Mouse (Mus musculus): ENCODE results near the gene Wnt2. TPM values are rescaled to one million over a fixed set of nuclear protein-coding genes. Genes with fewer than 3 reads are reported as not detected.
A peak's percentile ranks its signal among the peaks of the same experiment; 100 is the strongest.

Gene Wnt2
- total RNA-seq, 2 experiments from 2014 or later, result 6.4 to 6.9 TPM

DNA sequence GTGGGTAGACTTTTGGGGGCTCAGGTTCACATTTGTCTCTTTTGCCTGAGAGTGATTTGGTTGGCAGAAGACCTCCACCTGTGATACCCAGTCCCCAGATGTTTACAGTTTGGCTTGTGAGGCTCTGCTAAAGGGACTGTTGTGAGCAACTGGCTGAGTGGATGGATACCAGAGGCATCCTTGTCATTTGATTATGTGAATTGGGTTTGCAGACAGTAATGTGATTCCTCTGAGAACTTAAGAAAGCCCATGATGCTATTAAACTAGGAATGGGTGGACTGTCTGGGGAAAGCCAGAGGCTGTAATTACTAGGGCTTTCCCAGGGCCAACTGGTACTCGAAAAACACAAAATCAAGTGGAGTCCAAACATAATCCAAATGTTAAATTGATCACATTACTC lies 51.0 kb downstream of the Wnt2 start:
- DNase-seq (ENCODE audit: low spot score in 2 of 2), result no peak

DNA sequence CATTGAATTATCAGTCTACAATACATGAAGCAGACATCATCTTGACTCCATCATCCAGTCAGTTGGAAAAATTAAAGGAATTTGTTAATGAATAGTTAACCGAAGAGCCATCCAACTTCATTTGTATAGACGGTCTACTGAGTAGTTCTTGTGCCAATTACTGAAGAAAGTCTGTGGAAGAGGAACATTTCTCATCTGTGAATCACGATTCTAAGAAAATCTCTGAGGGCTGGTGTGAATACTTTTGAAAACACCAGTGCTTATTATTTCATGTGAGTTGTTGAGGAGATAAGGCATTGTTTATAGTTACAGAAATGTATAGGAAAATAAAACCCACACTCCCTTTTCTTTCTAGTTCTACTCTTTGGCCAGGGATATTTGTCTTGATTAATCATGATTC lies 51.5 kb downstream of the Wnt2 start:
- no peak for DNase-seq (ENCODE audit: low spot score in 2 of 2)

DNA sequence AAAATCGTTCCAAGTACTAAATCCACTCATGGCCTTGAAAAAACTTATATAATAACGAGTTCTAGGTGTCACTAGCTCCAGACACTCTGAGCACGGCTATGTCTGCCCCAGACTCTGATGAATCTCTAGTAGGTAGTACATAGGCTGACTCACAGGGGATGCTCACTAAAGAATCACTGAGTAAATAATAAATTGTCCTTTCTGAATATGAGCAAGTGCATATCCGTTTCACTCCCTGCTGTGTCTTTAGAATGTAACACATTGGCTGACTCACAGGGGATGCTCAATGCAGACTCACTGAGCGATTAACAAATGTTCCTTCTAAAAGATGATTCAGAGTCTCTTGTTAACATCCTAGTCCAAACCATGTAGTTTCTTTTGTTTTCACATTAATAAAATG lies 52.1 kb downstream of the Wnt2 start:
- DNase-seq (ENCODE audit: low spot score in 2 of 2), result peak in 1 of 2 experiments; percentile 10

DNA sequence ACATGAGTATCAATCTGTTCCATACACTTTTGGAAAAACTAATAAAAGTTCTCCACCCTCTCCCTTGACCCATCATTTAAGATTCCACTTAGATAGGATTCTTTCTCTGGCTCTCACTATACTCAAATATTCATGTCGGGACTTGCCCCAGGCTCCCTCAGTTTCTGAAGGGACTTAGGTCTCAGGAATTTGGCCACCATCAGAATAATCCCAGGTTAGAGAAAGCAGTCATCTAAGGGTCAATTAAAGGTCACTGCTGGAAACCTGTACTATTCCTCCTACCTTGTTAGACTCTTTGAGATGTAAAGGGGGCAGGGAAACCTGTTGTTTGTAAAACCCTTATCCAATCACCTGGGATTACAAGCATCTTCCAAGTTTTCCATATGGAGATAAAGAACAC lies 53.2 kb downstream of the Wnt2 start:
- DNase-seq (ENCODE audit: low spot score in 2 of 2), result no peak

DNA sequence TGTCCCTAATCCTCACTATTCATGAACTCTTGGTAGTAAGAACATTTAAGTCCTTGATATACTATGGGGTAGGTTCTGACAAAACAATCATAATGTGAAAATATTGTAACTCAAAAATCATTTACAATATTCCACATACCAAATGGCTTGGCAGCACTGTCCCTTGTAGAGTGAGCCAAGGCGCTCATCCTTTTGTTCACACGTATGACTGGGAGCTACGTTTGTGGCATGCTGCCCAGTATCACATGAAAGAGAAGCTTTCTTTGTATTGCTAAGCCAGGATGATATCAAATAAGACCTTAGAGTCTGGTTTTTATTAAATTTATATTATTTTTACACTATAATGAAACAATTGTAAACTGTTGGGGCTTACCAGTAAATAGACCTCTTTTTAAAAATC lies 56.0 kb downstream of the Wnt2 start:
- peak; percentile 6 to 24 for DNase-seq (ENCODE audit: low spot score in 2 of 2)

DNA sequence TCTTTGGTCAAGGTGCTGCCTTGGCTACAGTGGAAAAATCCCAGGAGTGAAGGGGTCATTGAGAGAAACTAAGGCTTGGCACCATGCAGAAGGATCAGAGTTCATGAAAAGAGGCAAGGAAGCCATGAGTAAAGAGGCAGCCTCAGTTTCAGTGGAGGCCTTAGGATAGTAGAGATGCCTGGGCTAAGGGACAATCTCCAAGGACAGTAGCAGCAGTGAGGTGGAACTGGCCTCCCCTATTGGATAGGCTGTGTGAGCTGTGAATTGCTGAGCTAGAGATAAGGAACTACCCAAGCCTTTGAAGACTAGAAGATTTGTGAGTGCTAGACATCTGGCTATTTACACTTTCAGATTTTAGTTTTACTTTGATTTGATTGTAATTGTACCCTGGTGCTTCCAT lies 59.0 kb downstream of the Wnt2 start:
- DNase-seq (ENCODE audit: low spot score in 2 of 2), result no peak

DNA sequence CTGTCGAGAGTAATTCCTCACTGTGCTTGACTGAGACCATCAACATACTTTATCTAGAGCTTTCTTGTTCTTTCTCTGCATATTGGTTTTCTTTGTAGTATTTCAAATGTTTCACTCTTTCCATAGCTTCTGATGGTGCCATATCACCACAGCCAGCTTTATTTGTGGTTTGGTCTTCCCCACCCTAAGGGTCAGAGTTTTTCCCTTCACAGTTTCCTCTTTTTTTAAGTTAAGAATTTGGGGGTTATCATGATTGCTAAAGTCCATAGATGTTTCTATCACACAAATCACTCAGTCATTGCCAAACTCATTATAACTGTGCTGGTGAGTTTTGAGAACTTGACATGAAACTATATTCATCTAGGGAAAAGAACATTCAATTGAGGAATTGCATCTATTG lies 60.6 kb downstream of the Wnt2 start:
- DNase-seq (ENCODE audit: low spot score in 2 of 2), result no peak

DNA sequence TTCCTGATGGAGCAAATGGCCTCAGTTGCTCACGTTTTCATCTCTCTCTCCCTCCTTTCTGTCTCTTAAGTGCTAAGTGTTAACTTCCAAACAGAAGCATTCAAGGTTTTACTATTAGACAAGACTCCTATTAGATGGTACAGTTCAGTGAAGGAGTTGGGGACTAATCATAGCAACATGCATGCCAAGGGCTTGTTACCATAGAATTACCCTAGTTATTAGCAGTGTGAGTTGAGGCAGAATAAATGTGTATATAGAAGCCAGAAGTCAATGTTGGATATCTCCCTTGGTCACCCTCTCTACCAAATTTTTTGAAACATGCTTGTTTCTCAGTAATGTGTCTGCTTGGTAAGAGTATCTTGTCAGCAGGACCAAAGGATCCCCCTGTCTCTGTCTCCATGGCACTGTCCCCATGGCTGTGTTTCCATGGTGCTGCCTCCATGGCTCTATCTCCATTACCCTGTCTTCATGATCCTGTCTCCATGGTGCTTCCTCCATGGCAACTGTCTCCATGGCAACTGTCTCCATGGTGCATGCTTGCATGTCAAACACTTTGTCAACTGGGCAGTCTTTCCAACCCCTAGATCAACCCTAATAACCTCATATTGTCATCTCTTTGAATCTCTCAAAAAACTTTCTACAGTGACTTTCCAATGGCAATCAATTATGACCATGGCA lies 61.8 kb downstream of the Wnt2 start:
- no peak for DNase-seq (ENCODE audit: low spot score in 2 of 2)

DNA sequence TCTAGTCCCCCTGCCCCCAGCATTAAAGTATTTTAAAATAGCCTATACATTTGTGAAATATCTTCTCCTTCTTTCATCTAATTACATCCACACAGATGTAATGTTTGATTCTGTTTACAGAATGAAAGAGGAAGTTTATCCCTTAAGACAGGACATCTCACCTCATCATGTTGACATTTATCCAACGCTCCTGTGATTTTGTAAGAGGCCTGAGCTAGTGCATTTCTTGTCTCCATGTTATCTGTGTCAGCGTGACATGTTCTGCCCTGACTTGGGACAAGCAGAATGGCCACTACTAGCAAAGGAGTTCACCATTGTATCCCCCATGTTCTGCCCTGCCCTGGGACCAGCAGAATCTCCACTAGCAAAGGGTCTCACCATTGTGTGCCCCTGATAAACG lies 66.9 kb downstream of the Wnt2 start:
- no peak for DNase-seq (ENCODE audit: low spot score in 2 of 2)

DNA sequence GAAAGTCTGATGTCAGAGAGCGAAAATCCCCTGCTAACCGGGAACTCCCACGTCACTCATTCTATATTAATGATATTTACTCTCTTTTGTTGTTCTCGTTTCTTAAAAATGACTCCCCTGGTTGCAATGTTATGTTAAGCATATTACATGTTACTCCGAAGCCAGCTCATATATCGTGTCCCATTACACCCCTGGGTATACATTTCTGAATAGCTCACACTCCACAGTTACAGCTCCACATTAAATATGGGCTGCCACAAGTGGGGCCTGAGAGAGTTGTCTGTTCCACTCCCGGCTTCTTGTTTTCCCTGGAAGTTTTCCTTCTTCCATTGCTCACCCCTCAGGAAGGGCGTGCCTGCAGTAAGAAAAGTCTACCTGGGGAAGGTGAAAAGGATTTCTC lies 78.6 kb downstream of the Wnt2 start:
- DNase-seq (ENCODE audit: low spot score in 2 of 2), result no peak

DNA sequence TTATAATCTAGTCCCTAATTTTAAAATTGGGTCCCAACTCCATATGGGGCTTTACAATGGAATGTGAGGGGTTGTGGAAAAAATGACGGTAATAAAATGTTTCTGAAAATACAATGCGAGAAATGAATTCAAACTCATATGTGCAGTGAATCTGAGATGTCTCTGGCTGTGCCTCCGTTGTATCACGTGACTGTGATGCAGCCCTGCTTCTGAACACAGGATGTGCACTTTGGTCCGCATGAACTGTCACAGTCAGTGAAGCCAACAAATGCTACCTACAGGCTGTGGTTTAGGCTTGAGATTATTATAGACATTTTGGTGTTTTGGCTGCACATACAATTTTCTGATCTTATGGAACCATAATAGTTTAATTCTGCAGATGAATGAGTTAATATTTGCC lies 81.3 kb downstream of the Wnt2 start:
- DNase-seq (ENCODE audit: low spot score in 2 of 2), result no peak

DNA sequence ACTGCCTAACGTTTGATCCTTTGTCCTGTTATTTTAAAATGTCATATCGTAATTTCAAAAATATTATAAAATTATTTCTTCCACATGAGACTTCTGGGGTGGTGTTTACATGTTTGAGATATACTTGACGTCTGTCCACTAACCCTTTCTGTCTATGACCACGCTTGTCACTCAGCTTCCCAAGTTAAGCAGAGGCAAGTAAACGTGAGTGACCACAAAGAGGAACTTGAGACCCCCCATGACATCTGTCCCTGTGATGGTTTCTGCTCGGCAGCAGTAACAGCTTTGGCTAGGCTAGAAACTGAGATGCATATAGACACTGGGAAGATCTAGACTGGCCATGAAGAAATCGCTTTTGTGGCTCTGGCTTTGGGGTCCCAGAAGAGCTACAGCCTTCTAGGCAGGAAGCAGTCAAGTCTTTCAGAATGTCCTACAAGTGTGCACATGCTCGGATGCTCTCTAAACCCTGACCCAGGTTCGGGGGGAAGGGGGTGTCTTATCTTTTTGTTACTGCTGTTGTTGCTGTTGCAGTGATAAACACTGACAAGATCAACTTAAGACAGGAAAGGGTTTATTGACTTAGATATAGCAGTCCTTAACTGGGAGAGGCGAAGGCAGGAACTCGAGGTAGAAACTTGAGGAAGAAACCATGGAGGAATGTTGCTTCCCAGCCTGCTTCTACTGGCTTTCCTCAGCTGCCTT lies 83.1 kb downstream of the Wnt2 start:
- no peak for DNase-seq (ENCODE audit: low spot score in 2 of 2)

DNA sequence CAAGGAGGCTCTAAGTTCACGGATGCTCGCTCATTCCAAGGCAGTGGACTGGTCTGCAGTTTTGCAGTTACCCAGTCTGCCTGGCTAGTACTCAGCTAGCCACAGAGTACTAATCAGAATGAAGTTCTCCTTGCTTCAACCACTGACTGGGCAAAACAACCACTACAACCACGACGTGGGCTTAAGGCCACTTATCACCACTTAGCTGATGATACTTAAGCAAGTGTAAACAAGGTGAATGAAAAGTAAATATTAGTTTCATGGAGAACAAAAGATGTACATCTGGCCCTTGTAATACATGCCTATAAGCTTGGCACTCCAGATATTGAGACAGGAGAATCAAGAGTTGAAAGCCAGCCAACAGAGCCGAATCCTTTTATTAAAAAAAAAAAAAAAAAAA lies 83.9 kb downstream of the Wnt2 start:
- DNase-seq (ENCODE audit: low spot score in 2 of 2), result no peak

DNA sequence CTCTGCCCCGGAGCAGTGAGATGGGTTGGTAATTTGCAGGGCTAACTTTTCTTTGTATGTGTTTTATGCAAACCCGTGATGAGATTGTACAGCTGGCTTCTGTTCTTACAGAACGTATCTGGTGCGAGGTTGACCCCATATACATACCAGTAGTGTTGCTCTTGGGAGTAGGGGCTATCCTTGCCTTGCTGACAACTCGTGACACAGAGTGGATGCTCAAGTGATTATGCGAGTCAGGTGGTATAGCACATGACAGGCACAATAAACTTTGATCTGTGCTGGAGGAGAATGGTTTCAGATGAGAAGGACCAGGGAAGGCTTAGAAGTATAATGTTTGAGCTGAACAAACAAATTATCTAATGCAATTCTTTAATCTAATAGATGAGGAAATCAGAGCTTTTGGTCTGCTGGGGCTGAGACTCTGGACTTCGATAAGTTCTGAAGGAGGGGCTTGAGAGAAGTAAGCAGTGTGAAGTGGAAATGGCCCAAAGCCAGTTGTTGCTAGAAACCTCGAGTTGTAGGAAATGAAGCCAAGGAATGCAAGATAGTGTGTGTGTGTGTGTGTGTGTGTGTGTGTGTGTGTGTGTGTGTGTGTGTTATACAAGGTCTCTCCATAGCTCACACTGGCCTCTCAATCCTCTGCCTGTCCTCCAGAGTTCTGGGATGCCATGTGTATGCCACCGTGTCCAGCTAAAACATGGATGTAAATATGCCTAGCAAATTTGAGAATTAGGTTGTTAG lies 86.3 kb downstream of the Wnt2 start:
- DNase-seq (ENCODE audit: low spot score in 2 of 2), result no peak

DNA sequence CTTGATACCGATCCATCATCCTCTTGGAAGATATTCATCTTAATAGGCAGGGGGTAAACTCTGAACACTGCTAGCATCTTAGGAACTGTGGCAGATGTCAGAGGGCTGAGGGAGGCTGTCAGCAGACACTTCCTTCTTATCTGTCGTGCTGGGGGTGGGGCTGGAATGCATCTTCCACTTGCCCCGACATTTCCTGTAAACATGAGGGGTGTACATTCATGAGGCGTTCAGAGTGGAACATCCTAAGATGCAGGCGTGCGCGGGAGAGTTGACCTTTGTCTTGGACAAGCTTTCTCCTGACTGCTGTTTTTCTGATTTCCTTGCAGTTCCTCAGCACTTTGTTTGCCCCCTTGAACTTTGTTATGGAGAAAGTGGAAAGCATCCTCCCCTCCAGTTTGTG lies 88.0 kb downstream of the Wnt2 start:
- no peak for DNase-seq (ENCODE audit: low spot score in 2 of 2)

DNA sequence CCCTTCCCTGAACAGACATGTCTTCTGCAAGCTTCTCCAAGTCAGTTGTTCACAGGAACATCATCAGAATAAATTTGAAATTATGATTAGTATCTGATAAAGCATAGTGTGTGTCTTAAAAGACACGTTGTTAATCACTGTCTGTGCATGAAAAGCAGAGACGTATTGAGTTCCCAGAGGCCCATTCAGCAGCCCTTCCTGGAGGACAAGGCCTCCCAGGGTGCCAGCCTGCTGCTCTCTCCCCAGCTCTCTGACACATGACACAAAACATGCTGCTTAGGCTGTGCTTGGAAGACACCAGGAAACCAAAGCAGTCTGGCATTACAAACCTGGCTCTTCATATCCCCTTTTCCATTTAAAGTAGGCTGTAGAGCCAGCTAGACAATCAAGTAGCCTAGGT lies 88.5 kb downstream of the Wnt2 start:
- no peak for DNase-seq (ENCODE audit: low spot score in 2 of 2)

Other genes starting within 250 kb of the Wnt2 start
- gene Asz1, start 78.5 kb upstream of the Wnt2 start, total RNA-seq (2021), result not detected
- under 1 TPM; 0.65 to 0.73 TPM for gene Cftr, start 140.1 kb upstream of the Wnt2 start, total RNA-seq (2021)

Data from left cerebral cortex, adult 18-20 months (tissue).